Mouse (Mus musculus) CH12.LX (cell line): Measurements from ENCODE around the gene Creb3l1. TPM values are rescaled to one million over a fixed set of nuclear protein-coding genes. Genes with fewer than 3 reads are reported as not detected.

Experiments
- DNase-seq: peaks from one replicate; pipeline ENCODE4 v3.0.0-alpha.2; 2013; ENCODE audit errors: extremely low read depth
- H3K27ac ChIP-seq: 2 replicates; pipeline ENCODE4 v1.5.1; 2012; ENCODE audit warnings: low read depth, mild to moderate bottlenecking, control low read depth, moderate library complexity; ENCODE audit not compliant: insufficient read depth
- H3K27me3 ChIP-seq: replicated peaks from 2 replicates; pipeline ENCODE3; 2012; ENCODE audit warnings: inconsistent platforms
- H3K36me3 ChIP-seq, 2 experiments: replicated peaks in 1 of 2; 2 replicates each; pipeline versions ENCODE3 to v1.6.1; 2012; ENCODE audit warnings: inconsistent platforms in 1 of 2, low read length in 1 of 2, mild to moderate bottlenecking in 1 of 2, mixed read lengths in 1 of 2, moderate library complexity in 1 of 2; ENCODE audit not compliant: control insufficient read depth in 1 of 2, insufficient read depth in 1 of 2
- H3K4me1 ChIP-seq, 2 experiments: 2 replicates each; pipeline ENCODE4 v1.6.1; 2012; ENCODE audit warnings: inconsistent platforms in 1 of 2, moderate library complexity in 1 of 2; ENCODE audit not compliant: insufficient read depth in 2 of 2, control insufficient read depth in 1 of 2
- H3K4me2 ChIP-seq: 2 replicates; pipeline ENCODE4 v1.6.1; 2012; ENCODE audit warnings: low read depth, mild to moderate bottlenecking, control low read depth; ENCODE audit not compliant: poor library complexity, insufficient read depth, severe bottlenecking
- H3K4me3 ChIP-seq, 3 experiments: fragments of 150-350 bp in 1 of 3; sonication (generic) in 1 of 3; replicated peaks in 1 of 3; 2 replicates each; pipeline versions ENCODE3 to v1.5.1; 2011 to 2012; ENCODE audit warnings: low read depth in 2 of 3, low read length in 2 of 3, mild to moderate bottlenecking in 2 of 3, moderate library complexity in 2 of 3, control low read depth in 1 of 3, improper control_type of control experiment in 1 of 3, inconsistent platforms in 1 of 3, mixed read lengths in 1 of 3; ENCODE audit not compliant: poor library complexity in 1 of 3
- H3K79me2 ChIP-seq: replicated peaks from 2 replicates; pipeline ENCODE4 v1.6.1; 2012; ENCODE audit warnings: mild to moderate bottlenecking, moderate library complexity; ENCODE audit not compliant: control insufficient read depth, poor library complexity, insufficient read depth, severe bottlenecking; ENCODE audit errors: extremely low read depth
- H3K9ac ChIP-seq: 2 replicates; pipeline ENCODE4 v1.6.1; 2012; ENCODE audit warnings: low read depth, mild to moderate bottlenecking, control low read depth, moderate library complexity; ENCODE audit not compliant: insufficient read depth
- H3K9me3 ChIP-seq: replicated peaks from 2 replicates; pipeline ENCODE3; 2012; ENCODE audit warnings: low read length, inconsistent platforms, mixed read lengths
- BHLHE40 ChIP-seq: IDR thresholded peaks from 2 replicates; pipeline ENCODE4 v1.6.1; 2011; ENCODE audit warnings: mild to moderate bottlenecking, low read depth, low read length, improper control_type of control experiment
- CHD1 ChIP-seq: IDR thresholded peaks from 2 replicates; pipeline ENCODE4 v1.6.1; 2012; ENCODE audit warnings: low read depth, low read length, improper control_type of control experiment, inconsistent platforms
- EP300 ChIP-seq: IDR thresholded peaks from 2 replicates; pipeline ENCODE4 v1.6.1; 2011; ENCODE audit warnings: low read length, improper control_type of control experiment
- ETS1 ChIP-seq: conservative IDR thresholded peaks from 2 replicates; pipeline ENCODE4 v1.6.1; 2012; ENCODE audit warnings: low read depth, mild to moderate bottlenecking, inconsistent platforms, low read length, improper control_type of control experiment, moderate library complexity
- HCFC1 ChIP-seq: IDR thresholded peaks from 2 replicates; pipeline ENCODE4 v1.6.1; 2012; ENCODE audit warnings: low read depth, mild to moderate bottlenecking, inconsistent platforms, low read length, improper control_type of control experiment
- IRF4 ChIP-seq: IDR thresholded peaks from 2 replicates; pipeline ENCODE4 v1.6.1; 2014; ENCODE audit warnings: low read depth, mild to moderate bottlenecking, inconsistent platforms, low read length, improper control_type of control experiment
- JUND ChIP-seq: conservative IDR thresholded peaks from 2 replicates; pipeline ENCODE4 v1.6.1; 2011; ENCODE audit warnings: low read depth, low read length, improper control_type of control experiment
- KAT2A ChIP-seq: IDR thresholded peaks from 2 replicates; pipeline ENCODE4 v1.6.1; 2012; ENCODE audit warnings: low read length, improper control_type of control experiment, inconsistent platforms; ENCODE audit not compliant: insufficient replicate concordance
- MAX ChIP-seq: IDR thresholded peaks from 2 replicates; pipeline ENCODE4 v1.6.1; 2011; ENCODE audit warnings: low read length, improper control_type of control experiment
- NELFE ChIP-seq: IDR thresholded peaks from 2 replicates; pipeline ENCODE4 v1.6.1; 2011; ENCODE audit warnings: low read depth, low read length, improper control_type of control experiment
- PAX5 ChIP-seq: IDR thresholded peaks from 2 replicates; pipeline ENCODE4 v1.6.1; 2012; ENCODE audit warnings: low read length, inconsistent platforms, mixed read lengths
- POLR2A ChIP-seq: IDR thresholded peaks from 2 replicates; pipeline ENCODE4 v1.6.1; 2011; ENCODE audit warnings: low read depth, mild to moderate bottlenecking, improper control_type of control experiment, low read length
- RCOR1 ChIP-seq: conservative IDR thresholded peaks from 2 replicates; pipeline ENCODE4 v1.6.1; 2012; ENCODE audit warnings: low read depth, mild to moderate bottlenecking, inconsistent platforms, low read length, improper control_type of control experiment
- SIN3A ChIP-seq: IDR thresholded peaks from 2 replicates; pipeline ENCODE4 v1.6.1; 2012; ENCODE audit warnings: low read length, improper control_type of control experiment, inconsistent platforms
- SMC3 ChIP-seq: IDR thresholded peaks from 2 replicates; pipeline ENCODE4 v1.6.1; 2011; ENCODE audit warnings: low read depth, low read length, improper control_type of control experiment
- TCF12 ChIP-seq: IDR thresholded peaks from 2 replicates; pipeline ENCODE4 v1.6.1; 2014; ENCODE audit warnings: low read depth, mild to moderate bottlenecking, inconsistent platforms, low read length, improper control_type of control experiment
- UBTF ChIP-seq: IDR thresholded peaks from 2 replicates; pipeline ENCODE4 v1.6.1; 2012; ENCODE audit warnings: low read depth, mild to moderate bottlenecking, inconsistent platforms, low read length, improper control_type of control experiment, moderate library complexity
- USF2 ChIP-seq: conservative IDR thresholded peaks from 2 replicates; pipeline ENCODE4 v1.6.1; 2011; ENCODE audit warnings: low read depth, low read length, improper control_type of control experiment
- ZC3H11A ChIP-seq: IDR thresholded peaks from 2 replicates; pipeline ENCODE4 v1.6.1; 2012; ENCODE audit warnings: low read depth, mild to moderate bottlenecking, inconsistent platforms, low read length, improper control_type of control experiment
- dilution Hi-C: fragments of 300-500 bp; cut with MboI; formaldehyde crosslinking; loops from 2 replicates; pipeline ENCODE4 v1.14.3; 2020; ENCODE audit warnings: low sequenced_read_pairs; ENCODE audit not compliant: extremely low pct_unique_long_range_greater_than_20kb, extremely low pct_ligation_motif_present
- in situ Hi-C: fragments of 300-500 bp; cut with MboI; formaldehyde crosslinking; loops from 3 replicates; pipeline ENCODE4 v1.14.3; 2019; ENCODE audit warnings: low sequenced_read_pairs, low pct_ligation_motif_present, low pct_unique_long_range_greater_than_20kb, mixed read lengths
- polyA plus RNA-seq: library from polyadenylated mRNA; unstranded; fragments of >175 nt; gene quantifications from 2 replicates; pipeline ENCODE4 v1.2.1, GENCODE M21; 2012; ENCODE audit warnings: low read depth; ENCODE audit not compliant: insufficient read length
- total RNA-seq, 2 experiments: library from RNA; depleted of rRNA; stranded (reverse); fragments of 300-350 nt in 1 of 2; fragments of >200 nt in 1 of 2; gene quantifications; 2 replicates each; pipeline ENCODE4 v1.2.3; 2012 to 2014

Creb3l1 gene
- total and polyA plus RNA-seq, 3 experiments, result 0.08 to 2.0 (median 0.59) TPM

DNA sequence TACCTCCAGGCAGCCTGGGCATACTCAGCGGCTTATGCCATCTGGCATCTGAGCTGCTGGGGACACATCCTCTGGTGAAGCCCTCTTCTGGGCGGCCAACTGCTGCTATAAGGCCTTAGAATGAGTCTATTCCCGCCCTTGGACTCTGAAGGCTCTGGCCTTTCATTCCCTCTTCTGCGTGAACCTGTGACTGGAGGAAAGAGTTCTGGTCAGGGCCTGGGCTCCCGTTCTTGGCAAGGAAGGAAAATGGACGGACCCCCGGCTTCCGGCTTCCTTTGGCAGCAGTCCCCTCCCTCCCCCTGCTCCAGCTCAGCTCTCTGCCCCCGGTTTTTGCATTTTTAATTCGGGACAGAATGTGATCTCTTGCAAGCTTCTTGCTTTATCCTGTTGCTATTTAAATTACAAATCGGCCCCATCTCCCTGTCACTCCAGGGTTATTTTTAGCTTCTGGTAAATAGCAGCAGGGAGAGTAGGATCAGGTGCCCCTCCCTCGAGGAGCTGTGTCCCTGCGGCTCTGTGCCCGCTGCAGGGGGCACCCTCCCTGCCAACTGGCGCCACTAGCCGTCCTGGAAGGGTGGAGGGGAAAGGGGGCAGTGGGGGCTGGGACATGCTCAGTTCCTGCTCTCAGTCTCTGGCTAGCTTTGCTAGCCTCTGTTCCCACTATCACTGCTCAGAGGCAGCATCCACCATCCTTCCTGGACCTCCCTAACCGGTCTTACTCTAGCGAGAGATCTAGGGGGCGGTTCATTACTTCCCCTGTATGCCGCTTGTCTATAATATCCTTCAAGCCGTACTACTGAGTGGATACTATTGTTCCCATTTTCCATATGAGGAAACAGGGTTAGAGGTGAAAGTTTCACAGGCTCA is 52.8 kb downstream of the Creb3l1 start:
- Histone ChIP-seq H3K79me2 (no peaks in the 10 kb centered on the region), H3K36me3 (no peaks in the 10 kb centered on the region), H3K4me2 (no peak overlapping the region), H3K27ac (no peak overlapping the region), H3K9ac (no peak overlapping the region), H3K4me3 (no peak overlapping the region), H3K27me3 (peaks cover 30% of the 10 kb centered on the region), H3K9me3 (no peaks in the 10 kb centered on the region), H3K4me1 (peaks cover 3 to 8% of the 10 kb centered on the region in 2 experiments; a peak in 3 of 4 replicates)
- no peak for DNase-seq
- dilution Hi-C loops (no loop called here), in situ Hi-C loops (no loop called here)
- no peak for TF ChIP-seq PAX5
- TF ChIP-seq NELFE, result no peak
- no peak for TF ChIP-seq POLR2A
- no peak for TF ChIP-seq TCF12
- no peak for TF ChIP-seq UBTF
- TF ChIP-seq IRF4, result no peak
- no peak for TF ChIP-seq ETS1
- TF ChIP-seq MAX, result no peak
- TF ChIP-seq EP300, result no peak
- TF ChIP-seq SMC3, result no peak
- no peak for TF ChIP-seq RCOR1
- no peak for TF ChIP-seq HCFC1
- TF ChIP-seq BHLHE40, result no peak
- TF ChIP-seq SIN3A, result no peak
- no peak for TF ChIP-seq CHD1
- no peak for TF ChIP-seq KAT2A
- TF ChIP-seq ZC3H11A, result no peak
- TF ChIP-seq JUND, result no peak
- TF ChIP-seq, all 38 proteins: peak for 0

DNA sequence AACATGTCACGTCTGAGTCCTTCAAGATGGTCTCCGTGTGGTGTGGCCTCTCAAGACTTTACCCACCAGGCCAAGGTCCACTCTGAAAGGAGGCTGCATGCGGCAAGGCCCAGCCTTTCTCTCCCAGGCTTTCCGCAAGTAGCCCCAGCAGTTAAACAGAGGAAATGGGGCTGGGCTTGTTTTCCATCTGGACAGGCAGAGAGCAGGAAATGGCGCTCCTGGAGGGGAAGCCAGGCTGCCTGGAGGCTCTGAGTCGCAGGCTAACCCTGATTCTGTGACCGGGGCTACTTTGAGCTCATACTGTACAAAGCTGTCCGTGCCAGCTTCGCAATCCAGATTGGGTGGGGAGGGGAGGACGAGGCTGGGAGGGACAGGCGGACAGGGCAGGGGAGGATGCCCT is 56.3 kb downstream of the Creb3l1 start:
- dilution Hi-C loops, result no loop called here
- no peak overlapping the region for H3K4me2 ChIP-seq

More for the DNA sequence above, 56.3 kb downstream of the Creb3l1 start:
- no peak for TF ChIP-seq USF2
- no peak for DNase-seq
- Histone ChIP-seq H3K27me3 (peaks cover 24% of the 10 kb centered on the region), H3K9ac (no peak overlapping the region), H3K4me3 (no peak overlapping the region), H3K27ac (no peak overlapping the region), H3K9me3 (no peaks in the 10 kb centered on the region), H3K79me2 (peaks cover 8% of the 10 kb centered on the region), H3K36me3 (no peaks in the 10 kb centered on the region), H3K4me1 (peaks cover 12 to 33% of the 10 kb centered on the region in 2 experiments)
- in situ Hi-C loops, result no loop called here
